Mouse (Mus musculus) right cerebral cortex, postnatal 10 days (tissue): ENCODE measurements around the gene Sub1.

Experiments
- DNase-seq, 2 experiments: peaks; one replicate each; pipeline ENCODE4 v3.0.0; 2021; ENCODE audit warnings: low spot score in 2 of 2

Gene Sub1

DNA sequence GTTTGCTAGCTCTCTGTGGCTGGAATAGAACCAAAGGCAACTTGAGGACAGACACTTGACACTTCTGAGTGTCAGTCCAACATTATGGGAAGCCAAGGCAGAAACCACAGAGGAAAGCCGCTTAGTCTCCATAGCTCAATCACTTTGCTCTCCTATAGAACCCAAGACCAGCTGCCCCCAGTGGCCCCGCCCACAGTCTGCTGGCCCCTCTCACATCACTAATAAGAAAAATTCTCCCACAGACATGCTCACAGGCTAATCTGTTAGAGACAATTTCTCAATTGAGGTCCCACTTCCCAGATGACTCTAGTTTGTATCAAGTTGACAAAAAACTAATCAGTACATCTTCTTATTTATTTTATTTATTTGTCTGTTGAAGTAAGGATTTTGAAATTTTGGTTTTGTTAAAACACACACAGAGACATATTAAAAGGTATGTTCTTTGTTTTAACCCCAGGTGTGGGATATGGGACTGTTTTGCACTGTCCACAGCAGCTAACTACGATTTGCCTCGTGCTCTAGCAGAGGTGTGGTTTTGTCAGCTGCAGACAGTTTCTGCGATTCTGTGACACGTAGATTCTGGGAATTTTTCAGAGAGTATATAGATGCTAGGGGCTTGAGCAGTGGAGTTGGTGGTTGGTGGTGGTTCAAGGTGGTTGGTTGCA is 16.9 kb upstream of the Sub1 start:
- DNase-seq, result no peak

- no peak for DNase-seq
Observed at GRCm38 (mm10) chr15:12010602-12011044, 13.8 kb upstream of the Sub1 start.

DNA sequence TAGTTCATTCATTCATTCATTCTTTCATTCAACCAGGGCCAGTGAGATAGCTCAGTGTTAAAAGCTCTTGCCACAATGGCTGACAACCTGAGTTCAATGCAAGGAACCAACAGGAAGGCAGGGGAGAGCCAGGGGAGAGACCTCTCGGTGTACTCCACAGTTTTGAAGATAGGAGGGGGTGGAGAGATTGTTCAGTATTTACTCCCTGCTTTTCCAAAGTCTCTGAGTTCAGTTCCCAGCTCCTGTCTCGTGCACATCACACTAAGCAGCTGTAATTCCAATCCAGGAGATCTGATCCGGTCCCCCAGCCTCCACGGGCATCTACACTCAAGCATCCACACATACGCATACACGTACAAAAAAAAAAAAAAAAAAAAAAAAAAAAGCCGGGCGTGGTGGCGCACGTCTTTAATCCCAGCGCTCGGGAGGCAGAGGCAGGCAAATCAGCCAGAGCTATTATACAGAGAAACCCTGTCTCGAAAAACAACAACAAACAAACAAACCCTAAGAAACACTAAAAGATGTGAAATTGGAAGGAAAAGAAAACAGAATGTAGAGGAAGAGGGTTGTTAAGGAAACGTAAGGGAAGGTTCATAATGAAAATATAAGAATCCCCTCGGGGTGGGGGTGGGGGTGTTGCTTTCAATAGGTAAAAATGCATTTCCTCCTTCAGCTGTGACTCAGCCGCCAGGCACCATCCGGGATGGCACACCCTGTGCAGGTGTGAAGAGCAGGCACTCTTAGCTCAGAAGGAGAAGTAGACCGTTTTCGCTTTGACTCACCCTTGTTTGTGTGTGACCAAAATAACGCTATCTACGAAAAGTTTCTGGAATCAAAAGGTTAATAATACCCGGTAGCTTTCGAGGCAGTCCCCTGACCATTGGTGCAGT is 13.2 kb upstream of the Sub1 start:
- DNase-seq, result no peak

DNA sequence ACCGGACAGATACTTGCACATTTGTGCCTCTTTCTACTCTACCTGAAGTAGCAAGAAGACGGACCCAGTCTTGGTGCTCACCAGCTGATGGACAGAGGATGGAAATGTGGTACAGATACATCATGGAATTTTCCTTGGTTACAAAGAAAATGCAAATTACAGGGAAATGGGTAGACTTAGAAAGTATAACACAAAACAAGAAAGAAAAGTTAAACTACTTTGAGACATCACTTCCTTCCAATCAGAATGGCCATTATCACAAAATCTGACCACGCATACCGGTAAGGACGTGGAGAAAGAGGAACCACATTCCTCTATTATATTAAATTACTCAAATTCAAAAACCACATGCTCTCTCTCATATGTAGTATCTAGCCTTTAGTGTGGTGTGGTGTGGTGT is 12.1 kb upstream of the Sub1 start:
- no peak for DNase-seq

DNA sequence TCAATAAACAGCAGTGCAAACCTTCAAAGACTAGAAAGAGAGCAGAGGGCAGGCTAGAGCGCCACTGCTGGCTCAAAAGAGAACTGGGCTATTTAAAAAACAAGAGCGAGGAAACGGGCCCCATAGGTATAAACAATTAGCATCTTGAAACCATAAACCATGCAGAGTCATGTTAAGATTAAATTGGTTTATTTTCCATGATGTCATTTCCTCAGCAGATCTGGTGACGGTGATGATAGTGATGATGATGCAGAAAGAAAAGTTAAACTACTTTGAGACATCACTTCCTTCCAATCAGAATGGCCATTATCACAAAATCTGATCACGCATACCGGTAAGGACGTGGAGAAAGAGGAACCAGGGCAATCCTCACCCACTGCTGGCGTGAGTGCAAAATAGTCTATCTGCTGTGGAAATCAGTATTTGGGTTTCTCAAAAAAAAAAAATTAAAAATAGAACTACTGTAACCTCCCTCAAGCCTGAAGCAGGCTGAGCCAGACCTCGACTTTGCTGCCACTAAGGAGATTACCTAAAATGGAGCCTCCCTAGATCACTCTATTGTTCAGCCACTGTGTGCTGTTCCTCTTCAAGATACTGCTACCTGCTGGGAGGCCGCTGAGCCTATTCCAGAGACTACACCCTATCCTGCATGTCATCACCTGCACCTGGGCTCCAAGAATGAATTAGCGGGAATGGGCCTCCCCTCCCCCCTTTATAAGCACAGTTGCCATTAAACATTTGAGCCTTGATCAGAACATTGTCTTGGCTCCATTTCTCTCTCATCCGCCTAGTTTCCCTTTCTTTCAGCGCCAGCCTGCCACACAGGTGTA is 11.4 kb upstream of the Sub1 start:
- no peak for DNase-seq

DNA sequence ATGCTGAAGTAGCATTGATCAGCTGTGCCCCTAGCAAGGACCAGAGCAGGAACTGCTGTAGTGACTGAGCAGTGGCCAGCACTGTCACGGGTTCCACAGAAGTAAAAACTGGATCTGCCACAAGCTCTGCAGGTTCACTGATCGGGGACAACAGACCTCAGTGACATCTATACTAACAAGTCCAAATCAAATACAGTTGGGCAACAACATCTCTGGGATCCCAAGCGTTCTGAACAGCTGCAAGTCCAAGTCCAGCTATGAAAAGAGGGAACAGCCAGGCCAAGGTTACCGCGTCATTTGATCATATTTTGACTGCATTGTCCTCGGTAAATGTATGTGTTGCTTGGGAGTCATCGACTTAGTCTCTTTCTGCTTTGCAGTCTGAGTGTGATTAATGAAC is 10.6 kb upstream of the Sub1 start:
- DNase-seq, result no peak

DNA sequence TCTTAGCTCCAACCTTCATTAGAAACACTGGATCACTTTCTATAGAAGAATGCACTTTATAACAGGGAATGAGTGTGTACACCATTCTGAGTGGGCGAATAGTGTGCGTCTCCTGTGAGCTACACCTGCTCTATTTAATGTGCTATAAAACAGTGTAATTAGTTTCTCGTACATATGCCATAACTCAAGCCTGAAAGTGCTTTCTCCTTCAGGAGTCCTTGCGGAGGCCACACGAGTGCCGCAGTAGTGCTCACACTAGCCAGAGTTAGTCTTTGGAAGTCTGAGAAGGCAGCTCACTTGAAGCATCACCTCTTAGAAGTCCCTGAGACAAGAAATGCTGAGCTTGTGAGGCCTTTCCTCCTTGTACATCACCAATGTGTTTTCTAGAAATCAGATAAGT is 9.4 kb upstream of the Sub1 start:
- DNase-seq, result no peak

DNA sequence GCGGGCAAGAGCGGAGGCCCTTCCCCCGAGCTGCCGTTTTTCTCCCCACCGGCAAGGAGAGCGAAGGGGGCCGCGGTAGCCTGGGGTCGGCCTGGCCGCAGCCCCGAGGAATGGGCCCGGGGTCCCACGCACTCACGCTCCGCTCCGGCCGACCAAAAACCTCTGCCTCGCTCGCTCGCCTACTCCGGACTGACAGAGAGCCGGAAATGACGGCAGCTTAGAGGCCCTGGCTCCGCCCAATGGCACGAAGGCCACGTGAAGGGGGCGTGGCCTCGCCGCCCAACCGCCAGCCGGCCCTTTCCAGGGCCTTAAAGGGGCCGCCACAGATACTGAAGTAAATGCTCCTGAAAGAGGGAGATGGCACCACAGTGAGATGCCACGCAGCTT is 975 bp downstream of the Sub1 start:
- DNase-seq, result peak; percentile 96

- DNase-seq, result peak; percentile 72 to 76
Observed at GRCm38 (mm10) chr15:11994921-11995814, 1.6 kb downstream of the Sub1 start.

GRCm38 (mm10) chr15:11994006-11994405 is 2.8 kb downstream of the Sub1 start:
- no peak for DNase-seq

- no peak for DNase-seq
Observed at GRCm38 (mm10) chr15:11991552-11992113, 5.2 kb downstream of the Sub1 start.

DNA sequence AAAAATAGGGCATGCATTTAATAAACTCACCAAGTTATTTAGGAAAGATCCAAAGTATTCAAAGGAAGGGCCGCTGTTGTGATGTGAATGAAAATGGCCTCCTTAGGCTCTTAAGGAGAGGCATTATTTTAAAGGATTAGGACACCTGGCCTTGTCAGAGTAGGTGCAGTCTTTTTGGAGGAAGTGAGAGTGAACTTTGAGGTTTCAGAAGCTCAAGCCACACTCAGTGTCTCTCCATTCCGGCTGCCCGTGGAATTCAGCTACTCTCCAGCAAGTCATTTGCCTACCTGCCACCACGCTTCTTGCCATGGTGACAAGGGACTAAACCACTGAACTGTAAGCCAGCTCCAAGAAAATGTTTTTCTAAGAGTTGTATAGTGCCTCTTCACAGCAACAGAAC is 8.2 kb downstream of the Sub1 start:
- no peak for DNase-seq

DNA sequence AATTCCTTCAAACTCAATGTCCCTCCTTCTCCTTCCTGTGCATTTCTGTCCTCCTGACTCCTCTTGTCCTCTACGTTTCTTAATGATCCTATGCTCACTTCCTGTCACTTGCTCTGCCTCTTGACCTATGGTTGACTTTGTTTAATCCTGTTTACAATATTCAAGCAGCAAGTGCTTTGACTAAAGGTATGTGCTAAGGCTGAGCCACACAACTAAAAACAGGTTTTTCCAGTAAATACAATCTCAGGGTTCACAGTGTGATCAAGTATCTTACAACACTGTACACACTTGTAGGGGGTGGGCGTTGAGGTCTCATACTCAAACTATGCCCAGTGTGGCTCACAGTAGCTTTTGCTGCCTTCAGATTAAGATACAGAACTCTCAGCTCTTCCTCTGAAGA is 8.9 kb downstream of the Sub1 start:
- DNase-seq, result no peak

DNA sequence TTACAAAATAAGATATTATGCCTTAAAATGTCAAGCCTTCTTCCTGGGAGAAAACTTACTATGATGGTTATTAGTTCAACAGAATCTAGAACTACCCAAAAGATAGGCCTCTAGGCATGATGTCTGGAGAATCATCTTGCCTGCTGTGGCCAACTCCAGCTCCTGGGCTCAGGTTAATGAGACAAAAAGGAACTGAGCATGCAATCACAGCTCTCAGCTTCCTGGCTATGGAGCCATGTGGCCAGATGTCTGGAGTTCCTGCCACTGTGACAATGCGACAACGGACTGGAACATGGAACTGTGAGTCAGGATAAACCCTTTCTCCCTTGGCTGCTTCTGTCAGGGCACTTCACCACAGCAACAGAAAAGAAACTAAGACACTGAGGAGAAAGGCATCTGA is 14.8 kb downstream of the Sub1 start:
- DNase-seq, result no peak

GRCm38 (mm10) chr15:11981501-11981900 is 15.3 kb downstream of the Sub1 start:
- DNase-seq, result peak in 1 of 2 experiments; percentile 30

DNA sequence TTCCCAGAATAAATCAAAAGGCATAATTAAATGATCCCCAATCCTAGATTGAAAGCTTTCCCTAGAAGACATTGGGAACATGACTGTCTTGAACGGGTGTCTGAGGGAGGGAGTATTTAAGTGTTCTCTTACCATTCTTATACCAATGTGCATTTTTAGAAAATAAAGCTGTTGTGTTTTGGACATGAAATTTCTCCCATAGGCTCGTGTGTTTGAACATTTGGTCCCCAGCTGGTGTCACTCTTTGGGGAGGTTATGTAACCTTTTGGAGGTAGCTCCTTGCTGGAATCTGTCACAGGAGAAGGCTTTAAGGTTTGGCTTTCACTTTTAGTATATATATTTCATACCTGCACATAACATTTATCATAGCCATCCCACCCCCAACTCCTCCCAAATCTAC is 18.6 kb downstream of the Sub1 start:
- DNase-seq, result no peak

- no peak for DNase-seq
Observed at GRCm38 (mm10) chr15:11977071-11977470, 19.7 kb downstream of the Sub1 start.

DNA sequence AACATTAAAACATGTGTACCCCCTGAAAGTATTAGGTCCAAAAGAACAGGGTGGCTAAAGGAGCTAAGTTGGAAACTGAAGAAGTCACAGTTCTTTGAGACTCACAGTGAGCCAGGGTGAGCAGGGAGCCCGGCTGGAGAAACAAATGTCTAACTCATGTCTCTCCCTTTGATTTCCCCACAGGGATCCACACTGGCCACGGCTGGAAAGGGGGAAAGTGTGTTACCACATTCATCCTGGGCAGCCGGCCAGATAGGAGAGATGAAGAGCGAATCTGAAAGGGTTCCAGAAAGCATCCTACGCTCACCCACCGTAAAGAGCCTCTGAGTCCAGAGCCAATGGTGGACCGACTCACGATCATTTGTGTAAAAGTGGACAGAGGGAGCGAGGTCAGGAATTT is 20.9 kb downstream of the Sub1 start:
- DNase-seq, result peak in 1 of 2 experiments; percentile 49

DNA sequence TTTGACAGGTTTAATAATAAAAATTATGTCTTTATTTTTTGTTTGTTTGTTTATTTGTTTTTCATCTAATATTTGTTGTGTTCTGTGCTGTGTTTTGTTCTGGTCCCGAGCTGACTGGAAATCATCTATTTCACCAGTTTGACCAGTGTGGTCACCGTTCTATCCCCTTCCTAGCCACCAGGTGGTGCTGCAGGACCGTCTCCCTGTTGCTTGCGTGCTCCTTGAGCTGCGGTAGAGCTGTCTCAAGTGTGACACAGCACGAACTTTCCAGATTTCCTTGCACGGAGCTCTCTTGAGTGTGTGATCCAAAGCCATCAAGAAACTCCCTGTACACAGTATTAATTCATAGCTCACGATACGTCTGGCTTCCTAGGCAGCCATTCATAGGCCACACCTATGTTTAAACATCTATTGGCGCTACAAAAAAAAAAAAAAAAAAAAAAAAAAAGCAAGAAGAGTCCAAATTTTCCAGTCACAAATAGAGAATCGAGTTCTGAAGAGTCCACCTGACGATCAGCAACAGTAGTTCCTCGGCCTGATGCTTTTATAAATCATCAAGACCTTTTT is 24.8 kb downstream of the Sub1 start:
- peak; percentile 84 to 87 for DNase-seq

GRCm38 (mm10) chr15:11970621-11971020 is 26.2 kb downstream of the Sub1 start:
- DNase-seq, result no peak

DNA sequence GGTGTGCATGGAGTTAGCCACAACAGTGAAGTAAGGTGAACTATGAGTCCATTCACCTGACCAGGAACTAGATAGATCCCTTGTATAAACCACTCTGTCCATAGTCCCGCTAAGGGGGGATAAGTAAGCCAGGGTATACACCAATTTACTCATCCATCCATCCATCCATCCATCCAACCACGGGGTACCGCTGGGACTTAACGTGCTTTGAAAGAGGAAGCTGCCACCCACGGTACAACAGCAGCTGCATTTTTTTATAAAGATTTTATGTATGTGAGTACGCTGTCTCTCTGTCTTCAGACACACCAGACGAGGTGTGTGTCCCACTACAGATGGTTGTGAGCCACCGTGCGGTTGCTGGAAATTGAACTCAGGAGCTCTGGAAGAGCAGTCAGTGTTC is 27.9 kb downstream of the Sub1 start:
- no peak for DNase-seq
